Mouse (Mus musculus): ENCODE results near the gene Kcnn4.

DNA sequence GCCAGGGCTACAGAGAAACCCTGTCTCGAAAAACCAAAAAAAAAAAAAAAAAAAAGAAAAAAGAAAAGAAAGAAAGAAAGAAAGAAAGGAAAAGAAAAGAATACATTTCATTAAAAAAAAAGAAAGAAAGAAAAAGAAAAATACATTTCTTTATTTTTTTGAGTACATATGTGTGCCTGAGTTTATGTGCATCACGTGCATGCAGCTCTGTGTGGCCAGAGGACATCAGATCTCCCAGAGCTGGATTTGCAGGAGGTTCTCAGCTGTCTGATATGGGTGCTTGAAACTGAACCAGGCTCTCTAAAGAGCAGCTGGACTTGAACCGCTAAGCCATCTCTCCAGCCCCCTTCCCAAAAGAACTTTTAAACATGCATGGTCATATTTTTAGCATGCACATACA is 24.0 kb downstream of the Kcnn4 start:
- TF ChIP-seq MAFK (IDR thresholded peaks at IDR 0.05; ENCODE audit: insufficient read depth, low read depth, low read length) (no peak), ZC3H11A (IDR thresholded peaks at IDR 0.05; ENCODE audit: borderline replicate concordance, low read depth, low read length) (no peak)

Measured in ES-E14 (cell line).